Mouse (Mus musculus) liver, embryonic 11.5 days (tissue): Measurements from ENCODE around the gene Zfp786. TPM values are rescaled to one million over a fixed set of nuclear protein-coding genes. Genes with fewer than 3 reads are reported as not detected.
"Not testable (repeated sequence)": the region's sequence is repeated elsewhere in the genome, so short reads cannot be mapped to it uniquely, and the experiment has no call there.

Experiments used
- ATAC-seq: fragments of 200-750 bp; cut with Nextera tagmentation; replicated peaks from 2 replicates; pipeline ENCODE4 v1.8.0; 2017; ENCODE audit warnings: moderate number of reproducible peaks, mild to moderate bottlenecking, moderate TSS enrichment, moderate library complexity; ENCODE audit not compliant: low FRiP score
- DNase-seq: peaks from one replicate; pipeline ENCODE4 v3.0.0-alpha.2; 2017; ENCODE audit warnings: low spot score
- H3K27ac ChIP-seq: fragments of 300-500 bp; sonication (generic); 2 replicates; pipeline ENCODE4 v1.5.1; 2014; ENCODE audit warnings: mild to moderate bottlenecking, low read depth, low read length, control low read depth
- H3K27me3 ChIP-seq: fragments of 300-500 bp; sonication (generic); replicated peaks from 2 replicates; pipeline ENCODE4 v1.6.1; 2014; ENCODE audit warnings: low read length, mixed read lengths; ENCODE audit not compliant: control insufficient read depth, insufficient read depth
- H3K36me3 ChIP-seq: fragments of 300-500 bp; sonication (generic); 2 replicates; pipeline ENCODE4 v1.6.1; 2014; ENCODE audit warnings: mild to moderate bottlenecking, low read length, moderate library complexity, mixed read lengths; ENCODE audit not compliant: control insufficient read depth, insufficient read depth
- H3K4me1 ChIP-seq: fragments of 300-500 bp; sonication (generic); replicated peaks from 2 replicates; pipeline ENCODE4 v1.6.1; 2014; ENCODE audit warnings: low read length, mixed read lengths; ENCODE audit not compliant: control insufficient read depth, insufficient read depth
- H3K4me2 ChIP-seq: fragments of 300-500 bp; sonication (generic); 2 replicates; pipeline ENCODE4 v1.6.1; 2014; ENCODE audit warnings: mild to moderate bottlenecking, control low read depth, moderate library complexity
- H3K4me3 ChIP-seq: fragments of 300-500 bp; sonication (generic); 2 replicates; pipeline ENCODE4 v1.5.1; 2014; ENCODE audit warnings: low read depth, low read length, control low read depth
- H3K9ac ChIP-seq: fragments of 300-500 bp; sonication (generic); 2 replicates; pipeline ENCODE4 v1.6.1; 2014; ENCODE audit warnings: low read depth, low read length, control low read depth
- H3K9me3 ChIP-seq: fragments of 300-500 bp; sonication (generic); 2 replicates; pipeline ENCODE4 v1.6.1; 2016; ENCODE audit warnings: low read length, inconsistent platforms, mixed read lengths; ENCODE audit not compliant: control insufficient read depth
- WGBS: fragments of 180-500 bp; shearing (Covaris S2); extraction: QIAGEN DNeasy Blood & Tissue Kit; methylation state at CpG from one replicate; pipeline ENCODE4 v1.1.7; 2014; 5-methylcytosine and 5-hydroxymethylcytosine counted together
- microRNA counts: library from miRNA; unstranded; fragments of <30 nt; microRNA quantifications from one replicate; lab custom pipeline; 2015
- microRNA-seq: library from miRNA; unstranded; fragments of <30 nt; microRNA quantifications from one replicate; pipeline ENCODE4, GENCODE M21; 2017; ENCODE audit warnings: borderline number of aligned reads
- polyA plus RNA-seq: library from polyadenylated mRNA; unstranded; fragments of >200 nt; fragmentation: Nextera tagmentation; extraction: Ambion mirVana; gene quantifications from 2 replicates; pipeline ENCODE4 v1.2.1, GENCODE M21; 2014

Gene Zfp786
- polyA plus RNA-seq, 1 experiment from 2014 or later, result 0.90 TPM

- H3K9ac ChIP-seq, result 0 out of 2 replicates have a peak overlapping the region, but pooled peaks have one; percentile 4
- no peaks in the 10 kb centered on the region; the same call in 1 of the 2 replicates for H3K27me3 ChIP-seq
- 10% methylated on average over 2 of the region's 2 CpGs for WGBS
- H3K27ac ChIP-seq, result 0 out of 2 replicates have a peak overlapping the region, but pooled peaks have one; percentile 2
- no peaks in the 10 kb centered on the region for H3K36me3 ChIP-seq
- H3K4me1 ChIP-seq, result peaks cover 4% of the 10 kb centered on the region; the same call in 1 of the 2 replicates
- peak overlapping the region; percentile 50 for H3K4me3 ChIP-seq
- peak; percentile 51 for ATAC-seq
- peak overlapping the region; percentile 49 for H3K4me2 ChIP-seq
- no peak for DNase-seq
- H3K9me3 ChIP-seq, result no peaks in the 10 kb centered on the region
These were observed 50.1 kb downstream of the Zfp786 start for GRCm38 (mm10) chr6:47780576-47781013.

DNA sequence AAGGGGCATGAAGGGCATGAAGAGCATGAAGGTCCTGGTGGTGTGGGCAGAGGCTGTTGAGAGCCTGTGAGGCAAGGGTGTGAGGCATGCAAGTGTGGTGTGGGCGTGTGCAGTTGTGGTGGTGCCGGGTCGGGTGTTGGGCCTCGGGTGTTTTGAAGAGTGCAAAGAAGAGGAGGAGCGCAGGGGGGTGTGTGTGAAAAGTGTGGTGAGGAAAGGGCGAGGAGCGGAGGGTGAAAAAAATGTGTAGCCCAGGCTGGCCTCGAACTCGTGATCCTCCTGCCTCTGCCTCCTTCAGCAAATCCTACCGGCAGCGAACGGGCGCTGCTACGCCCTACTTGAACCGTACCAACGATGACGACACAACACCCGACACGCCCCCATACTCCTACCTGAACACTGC is 58.9 kb downstream of the Zfp786 start:
- not testable (repeated sequence) for H3K4me1 ChIP-seq, DNase-seq, H3K27ac ChIP-seq, ATAC-seq, H3K4me2 ChIP-seq, H3K9ac ChIP-seq, H3K9me3 ChIP-seq, H3K36me3 ChIP-seq, H3K27me3 ChIP-seq, H3K4me3 ChIP-seq
- 53% methylated on average over 7 of the region's 19 CpGs for WGBS

GRCm38 (mm10) chr6:47771113-47771512 is 59.6 kb downstream of the Zfp786 start:
- H3K36me3 ChIP-seq, H3K4me1 ChIP-seq, DNase-seq, H3K4me3 ChIP-seq, ATAC-seq, H3K27me3 ChIP-seq, H3K9me3 ChIP-seq, H3K4me2 ChIP-seq, H3K27ac ChIP-seq, H3K9ac ChIP-seq: not testable (repeated sequence)
- WGBS, result 74% methylated on average over 12 of the region's 12 CpGs

DNA sequence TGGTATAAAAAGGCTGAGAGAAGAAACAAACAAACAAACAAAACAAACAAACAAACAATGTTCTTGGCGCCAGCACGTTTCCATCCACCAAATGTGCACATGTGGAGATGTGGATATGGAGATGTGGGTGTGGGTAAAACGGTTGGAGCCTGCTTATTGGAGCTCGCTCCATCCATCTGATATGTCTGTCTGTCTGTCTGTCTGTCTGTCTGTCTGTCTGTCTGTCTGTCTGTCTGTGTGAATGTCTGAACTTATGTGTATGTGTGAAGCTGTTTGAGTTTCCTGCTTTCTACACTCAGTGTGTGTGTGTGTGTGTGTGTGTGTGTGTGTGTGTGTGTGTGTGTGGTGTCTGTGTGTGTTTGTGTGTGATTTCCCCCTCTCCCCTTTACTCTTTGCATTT is 60.8 kb downstream of the Zfp786 start:
- H3K4me3 ChIP-seq, H3K9me3 ChIP-seq, H3K4me2 ChIP-seq, H3K4me1 ChIP-seq, H3K27ac ChIP-seq, ATAC-seq, H3K9ac ChIP-seq, DNase-seq, H3K27me3 ChIP-seq, H3K36me3 ChIP-seq: not testable (repeated sequence)
- 67% methylated on average over 4 of the region's 4 CpGs for WGBS

MicroRNAs within 50 kb of the gene (microRNA counts, 519-probe panel; counts per million panel counts)
- microRNA mmu-miR-704 (lab: Ali Mortazavi, UCI), result not detected

Small RNAs within 50 kb of the gene (microRNA-seq; reads per million reads assigned to microRNA genes)
- gene Mir704, result 1.1 reads per million

Other genes starting within 250 kb of the Zfp786 start
- 81.6 and 82.3 TPM in 2 replicates for gene Ezh2, start 235.5 kb downstream of the Zfp786 start, polyA plus RNA-seq
- 233 and 252 TPM in 2 replicates for gene Pdia4, start 17.4 kb downstream of the Zfp786 start, polyA plus RNA-seq
- 5.6 and 5.8 TPM in 2 replicates for gene Zfp398, start 4.8 kb upstream of the Zfp786 start, polyA plus RNA-seq
- gene Zfp282, start 46.3 kb upstream of the Zfp786 start, polyA plus RNA-seq, result 8.3 and 8.8 TPM in 2 replicates
- 9.5 and 9.8 TPM in 2 replicates for gene Zfp212, start 89.6 kb upstream of the Zfp786 start, polyA plus RNA-seq
- gene Zfp956, start 122.5 kb upstream of the Zfp786 start, polyA plus RNA-seq, result 6.0 and 9.4 TPM in 2 replicates
- gene Zfp777, start 218.0 kb upstream of the Zfp786 start, polyA plus RNA-seq, result 7.4 and 8.6 TPM in 2 replicates